Mouse (Mus musculus) right cerebral cortex, postnatal 25 days (tissue): ENCODE measurements at regions not wholly inside any gene's neighbourhood (a gene's known extent, or its start where the extent isn't known, plus 50 kb on each side); places are given as distances from the start of the nearest gene placed in this dataset.
A peak's percentile ranks its signal among the peaks of the same experiment; 100 is the strongest.

ENCODE experiments used
- DNase-seq: peaks from one replicate; pipeline ENCODE4 v3.0.0; 2022

GRCm38 (mm10) chr12:74518032-74518431 lies 201.8 kb upstream of the Gm11042 start:
- DNase-seq = no peak

- peak; percentile 33 for DNase-seq
Observed at GRCm38 (mm10) chr12:74516527-74516926, 200.3 kb upstream of the Gm11042 start.

GRCm38 (mm10) chr12:74502791-74503190 lies 186.6 kb upstream of the Gm11042 start:
- no peak for DNase-seq

GRCm38 (mm10) chr12:74477619-74478018 lies 161.4 kb upstream of the Gm11042 start:
- no peak for DNase-seq

GRCm38 (mm10) chr12:74474741-74475140 lies 158.5 kb upstream of the Gm11042 start:
- DNase-seq = no peak

GRCm38 (mm10) chr12:74458521-74458920 lies 142.3 kb upstream of the Gm11042 start:
- DNase-seq = peak; percentile 64

- no peak for DNase-seq
Observed at GRCm38 (mm10) chr12:74452375-74453090, 136.3 kb upstream of the Gm11042 start.

- DNase-seq = no peak
Observed at GRCm38 (mm10) chr12:74448248-74448647, 132.1 kb upstream of the Gm11042 start.

GRCm38 (mm10) chr12:74434874-74435273 lies 118.7 kb upstream of the Gm11042 start:
- DNase-seq = no peak

- DNase-seq = no peak
Observed at GRCm38 (mm10) chr12:74414738-74415137, 98.5 kb upstream of the Gm11042 start.

GRCm38 (mm10) chr12:74410511-74410910 lies 94.3 kb upstream of the Gm11042 start:
- no peak for DNase-seq

GRCm38 (mm10) chr12:74407591-74408095 lies 91.4 kb upstream of the Gm11042 start:
- DNase-seq = no peak

- DNase-seq = no peak
Observed at GRCm38 (mm10) chr12:74389811-74390210, 73.6 kb upstream of the Gm11042 start.
